Mouse (Mus musculus) CD8-positive naive resting alpha-beta T cell, adult 2 months (primary cell): ENCODE measurements around the gene Ccl8.

Source experiments
- DNase-seq, 2 experiments: peaks; one replicate each; pipeline ENCODE4 v3.0.0; 2022; ENCODE audit warnings: low read depth in 2 of 2, low spot score in 2 of 2

The Ccl8 gene

DNA sequence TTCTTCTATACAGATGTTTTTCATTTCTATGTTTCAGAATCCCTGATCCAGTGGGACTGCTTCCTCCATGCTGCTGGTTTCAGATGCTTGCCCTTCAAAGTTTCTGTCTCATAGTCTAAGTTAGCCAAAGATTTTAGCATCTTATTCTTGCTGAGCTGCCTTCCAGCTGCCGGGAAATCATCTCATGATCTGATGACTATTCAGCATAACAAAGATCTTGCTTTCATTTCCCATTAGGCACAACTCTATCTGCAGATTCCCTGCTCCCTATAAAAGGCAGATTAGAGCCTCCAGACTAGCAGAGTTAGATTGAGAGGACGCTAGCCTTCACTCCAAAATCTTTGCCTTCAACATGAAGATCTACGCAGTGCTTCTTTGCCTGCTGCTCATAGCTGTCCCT lies at the start of gene Ccl8:
Gene Ccl8, plus strand, starts transcription at position 301 of the 400 bp plus-strand sequence.
- no peak for DNase-seq

DNA sequence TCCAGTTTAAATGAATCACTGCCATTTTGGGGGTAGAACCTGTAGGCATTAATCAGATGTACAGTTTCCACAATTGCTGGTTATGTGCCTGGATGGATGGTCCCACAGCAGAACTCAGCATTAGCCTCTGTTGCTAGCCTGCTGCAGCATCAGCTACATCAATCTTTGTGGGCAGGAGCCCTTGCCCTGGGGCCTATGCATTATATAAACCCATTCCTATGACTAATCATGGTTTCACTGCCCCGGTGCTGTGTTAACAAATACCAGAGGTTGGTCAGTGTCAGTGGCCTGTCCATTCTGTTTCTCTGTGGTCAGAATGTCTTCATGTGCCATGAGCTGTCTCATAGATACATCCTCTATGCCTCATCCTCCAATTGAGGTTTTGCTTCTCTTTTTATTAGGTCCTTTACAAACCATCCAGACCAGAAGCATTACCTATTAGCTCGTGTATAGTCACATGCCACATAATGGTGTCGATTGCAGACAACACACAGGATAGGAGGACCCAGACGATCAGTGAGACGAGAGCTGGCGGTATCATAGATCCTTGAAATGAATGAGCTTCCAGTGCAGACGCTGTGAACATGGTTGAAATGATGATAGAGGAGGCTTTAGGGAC lies 47.9 kb upstream of the Ccl8 start:
- DNase-seq, result no peak

DNA sequence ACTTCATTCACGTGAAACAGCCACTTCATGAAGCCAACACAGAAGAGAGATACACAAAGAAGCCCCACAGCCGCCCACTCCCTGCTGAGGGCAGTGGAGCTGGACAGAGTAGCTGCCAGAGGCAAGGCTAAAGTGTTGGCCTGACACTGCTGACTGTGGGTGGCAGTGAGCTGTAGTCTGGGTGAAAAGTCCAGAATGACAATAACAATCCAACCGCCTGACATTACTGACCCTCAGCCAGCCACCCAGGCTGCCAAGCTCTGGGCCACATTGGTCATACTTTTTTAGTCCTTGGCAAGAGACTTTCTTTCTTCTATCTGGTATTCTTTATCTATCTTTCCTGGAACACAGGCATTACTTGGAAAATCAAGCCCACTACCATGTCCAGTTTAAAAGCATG lies 43.9 kb upstream of the Ccl8 start:
- DNase-seq, result no peak

DNA sequence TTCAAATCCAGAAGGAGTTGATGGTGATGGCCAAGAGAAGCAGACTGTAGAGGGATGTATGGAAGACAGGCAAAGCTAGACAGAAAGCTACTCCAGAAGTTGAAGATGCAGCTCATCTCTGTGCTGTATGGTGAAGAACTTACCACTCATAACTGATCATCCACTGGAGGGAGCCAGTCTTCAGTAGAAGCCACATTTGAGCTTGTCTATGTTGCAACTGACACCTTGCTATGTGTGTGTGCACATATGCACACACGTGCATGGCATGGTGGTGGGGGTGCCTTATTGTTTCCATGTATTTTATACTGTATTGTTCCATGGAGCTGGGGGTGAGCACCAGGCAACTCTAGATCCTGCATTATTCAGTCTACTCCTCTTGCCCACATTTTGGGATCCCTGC lies 42.6 kb upstream of the Ccl8 start:
- DNase-seq, result no peak

DNA sequence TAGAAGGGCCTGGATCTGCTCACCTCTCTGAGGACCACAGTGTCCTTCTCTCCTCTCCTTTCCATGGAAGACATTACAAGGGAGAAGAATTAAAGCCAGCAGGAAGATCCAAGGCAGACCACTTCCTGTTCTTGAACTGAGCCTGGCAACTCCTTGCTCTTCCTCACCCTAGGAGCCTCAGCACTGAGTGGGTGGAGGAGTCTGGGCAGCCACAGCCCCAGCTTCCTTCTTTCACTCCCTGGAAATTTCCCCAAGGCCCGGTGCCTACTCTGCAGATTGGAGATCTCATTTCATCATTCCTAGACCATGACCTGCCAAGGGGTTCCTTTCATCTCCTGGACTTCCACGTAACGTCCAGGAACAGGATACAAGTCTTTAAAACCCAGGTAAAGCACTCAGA lies 42.0 kb upstream of the Ccl8 start:
- DNase-seq, result no peak

DNA sequence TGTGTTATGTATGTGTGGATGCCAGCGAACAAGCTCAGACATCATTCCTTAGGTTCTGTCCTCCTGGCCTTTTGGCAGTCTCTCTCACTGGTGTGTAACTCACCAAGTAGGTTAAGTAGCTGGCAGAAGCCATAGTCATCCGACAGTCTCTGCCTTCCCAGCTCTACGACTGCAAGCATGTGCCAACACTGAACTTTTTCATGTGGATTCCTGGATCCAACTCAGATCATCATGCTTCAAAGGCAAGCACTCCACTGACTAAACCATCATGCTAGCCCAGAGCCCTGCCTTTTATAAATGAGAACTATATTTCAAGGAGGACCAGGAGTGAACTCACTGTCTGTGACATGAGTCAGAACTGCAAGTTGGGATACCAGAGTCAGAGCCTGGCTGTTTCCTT lies 41.3 kb upstream of the Ccl8 start:
- no peak for DNase-seq

DNA sequence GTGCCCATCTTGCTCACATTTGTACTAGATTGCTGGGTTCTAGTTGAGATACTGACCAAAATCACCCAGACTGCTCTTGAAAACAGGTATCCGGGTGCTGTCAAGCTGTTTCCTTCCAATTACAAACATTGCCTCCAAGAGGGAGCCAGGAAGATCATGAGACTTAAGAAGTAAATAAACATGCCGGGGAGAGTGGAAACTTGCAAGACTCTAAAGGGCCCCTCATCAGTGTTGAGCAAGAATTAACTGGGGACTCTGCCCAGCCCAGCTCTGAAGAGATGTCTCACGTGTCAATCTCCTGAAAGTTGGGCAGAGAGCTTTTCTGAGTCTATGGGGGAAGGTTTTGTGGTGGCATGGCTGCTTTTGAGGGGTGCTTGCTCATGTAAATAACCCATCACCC lies 38.0 kb upstream of the Ccl8 start:
- no peak for DNase-seq

DNA sequence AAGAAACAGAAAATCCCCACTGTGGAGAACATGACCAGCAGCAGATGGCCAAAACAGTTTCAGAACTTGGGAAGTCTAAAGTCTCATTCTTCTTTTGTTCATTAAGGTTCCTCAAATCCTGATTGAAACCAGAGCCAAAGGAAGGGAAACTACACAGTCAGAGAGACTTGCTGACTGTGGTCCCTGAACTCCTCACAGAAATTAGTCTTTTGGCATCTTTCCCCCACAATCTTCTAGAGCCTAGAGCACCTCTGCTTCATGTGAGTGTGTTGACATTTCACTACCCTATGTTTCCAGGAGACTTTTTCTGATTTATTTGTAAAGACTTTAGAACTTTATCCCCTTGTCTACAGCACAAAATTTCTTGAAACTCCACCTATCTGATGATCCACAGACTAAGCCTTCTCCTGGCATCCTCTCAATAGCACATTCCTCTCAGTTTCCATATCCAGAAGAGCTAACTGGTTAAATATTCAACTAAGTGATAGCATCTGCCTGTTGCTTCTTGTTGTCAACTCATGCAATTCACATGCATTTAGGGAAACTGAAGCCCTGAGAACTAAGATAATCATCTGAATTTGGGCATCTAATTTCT lies 36.8 kb upstream of the Ccl8 start:
- no peak for DNase-seq

DNA sequence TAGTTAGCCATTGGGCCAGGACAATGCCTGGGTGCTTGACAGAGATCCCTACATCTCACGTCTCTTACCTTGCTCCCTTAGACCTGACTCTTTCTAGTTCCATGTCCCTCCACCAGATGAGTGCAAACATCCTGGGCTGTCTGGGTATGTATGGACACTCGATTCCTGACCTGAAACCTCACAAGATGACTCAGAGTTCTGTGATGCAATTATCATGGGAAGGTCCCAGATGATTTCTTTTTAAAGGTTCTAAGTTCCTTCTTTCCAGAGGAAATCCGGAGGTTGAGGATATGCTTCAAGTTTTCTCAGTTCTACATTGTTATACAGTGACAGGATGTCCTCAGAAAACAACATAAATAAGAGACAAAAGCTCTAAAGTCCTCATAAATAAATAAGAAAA lies 34.1 kb upstream of the Ccl8 start:
- DNase-seq, result no peak

DNA sequence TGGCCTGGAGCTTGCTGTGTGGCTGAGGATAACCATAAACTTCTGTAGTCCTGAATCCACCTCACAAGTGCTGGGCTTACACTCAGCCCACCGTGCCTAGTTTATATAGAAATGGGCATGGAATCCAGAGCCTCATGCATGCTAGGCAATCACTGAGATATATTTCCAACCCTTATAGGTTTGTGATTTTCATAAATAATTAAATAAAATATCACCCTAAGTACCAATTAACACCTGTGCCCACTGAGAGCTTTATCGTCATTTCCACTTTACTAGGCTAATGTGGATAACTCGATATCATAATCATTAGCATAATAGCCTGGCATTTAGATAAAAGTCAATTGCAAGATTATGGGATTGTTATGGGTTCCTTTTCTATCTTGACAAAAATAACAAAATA lies 30.6 kb upstream of the Ccl8 start:
- DNase-seq, result no peak

DNA sequence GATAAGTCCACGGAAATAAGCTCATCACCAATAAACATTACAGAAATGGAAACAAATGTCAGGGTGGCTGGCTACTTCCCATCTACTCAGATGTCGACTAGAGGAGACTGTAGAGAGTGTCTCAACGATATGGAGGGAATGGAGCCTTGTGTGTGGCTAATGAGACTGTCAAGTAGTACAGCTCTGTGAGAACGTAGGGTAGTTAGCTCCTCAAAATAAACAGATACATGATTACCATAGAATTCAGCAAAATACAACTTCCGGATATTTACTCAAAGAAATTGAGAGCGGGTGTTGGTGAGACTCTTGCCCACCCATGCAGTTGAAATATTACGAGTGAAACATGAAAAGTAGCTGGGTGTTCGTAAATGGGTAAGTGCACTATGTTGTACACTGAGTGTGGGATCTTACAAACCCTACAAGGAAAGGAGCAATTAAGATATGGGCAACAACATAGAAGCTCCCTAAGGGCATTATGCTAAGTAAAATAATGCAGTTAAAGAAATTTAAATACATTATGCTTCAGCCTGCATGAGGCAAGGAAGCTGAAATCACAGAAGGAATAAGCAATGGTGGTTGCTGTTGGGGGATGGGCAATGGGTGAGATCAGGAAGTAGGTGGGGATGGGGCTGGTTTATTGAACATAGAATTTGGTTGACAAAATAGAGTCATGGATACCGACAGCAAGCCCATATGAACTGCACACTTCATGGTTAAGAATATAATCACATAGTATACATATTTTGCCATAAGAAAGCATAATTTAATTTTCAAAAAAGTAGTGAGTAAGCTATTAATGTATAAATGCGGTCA lies 15.3 kb upstream of the Ccl8 start:
- no peak for DNase-seq

DNA sequence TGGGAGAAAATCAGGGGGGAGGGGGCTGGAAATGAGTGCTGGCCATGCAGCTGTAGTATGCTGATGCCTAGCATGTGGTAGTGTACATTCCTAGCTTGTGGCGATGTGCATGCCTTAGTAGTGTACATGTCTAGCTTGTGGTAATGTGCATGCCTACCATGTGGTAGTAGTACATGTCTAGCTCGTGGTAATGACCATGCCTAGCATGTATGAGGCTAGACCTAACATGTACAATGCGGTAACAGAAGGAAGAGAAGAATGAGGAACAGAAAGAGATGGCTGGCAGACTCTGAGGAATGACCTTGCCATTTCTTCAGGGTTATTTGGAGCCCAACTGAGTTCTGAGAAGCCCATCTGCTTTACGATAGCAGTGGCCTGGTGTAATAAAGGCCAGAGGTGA lies 13.9 kb upstream of the Ccl8 start:
- DNase-seq, result no peak

DNA sequence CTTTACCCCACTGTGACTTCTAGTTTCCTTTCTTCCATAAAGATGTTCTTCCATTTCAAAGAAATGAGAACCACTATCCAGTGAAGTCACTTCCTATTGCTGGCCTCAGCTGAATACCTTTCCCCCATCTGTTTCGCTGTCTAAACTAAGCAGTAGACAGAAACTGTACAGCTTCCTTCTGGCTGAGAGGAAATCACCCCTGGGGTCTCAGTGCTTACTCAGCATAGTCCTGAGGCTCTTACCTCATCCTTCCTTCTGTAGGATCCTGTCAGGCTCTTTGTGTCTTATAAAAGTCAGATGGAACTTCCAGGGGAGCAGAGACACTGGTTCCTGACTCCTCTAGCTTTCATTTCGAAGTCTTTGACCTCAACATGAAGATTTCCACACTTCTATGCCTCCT lies 13.5 kb upstream of the Ccl8 start, which contains the start of gene Ccl12:
Gene Ccl12, plus strand, starts transcription at position 317 of the 400 bp plus-strand sequence.
- no peak for DNase-seq

DNA sequence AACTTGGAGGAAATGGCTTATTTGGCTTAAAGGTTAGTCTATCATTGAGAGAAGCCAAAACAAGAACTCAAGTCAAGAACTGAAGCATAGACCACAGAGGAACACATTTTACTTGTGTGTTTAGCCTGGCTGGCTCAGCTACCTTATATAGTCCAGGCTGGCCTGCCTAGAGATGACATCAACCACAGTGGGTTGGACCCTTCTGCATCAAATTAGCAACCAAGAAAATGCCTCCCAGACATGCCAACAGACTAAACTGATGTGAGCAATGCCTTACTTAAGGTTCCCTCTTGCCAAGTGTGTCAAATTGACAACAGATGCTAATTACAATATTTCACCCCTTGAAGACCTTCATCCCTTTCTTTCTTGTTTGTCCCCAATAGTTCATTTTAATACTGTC lies 5.4 kb upstream of the Ccl8 start:
- no peak for DNase-seq

DNA sequence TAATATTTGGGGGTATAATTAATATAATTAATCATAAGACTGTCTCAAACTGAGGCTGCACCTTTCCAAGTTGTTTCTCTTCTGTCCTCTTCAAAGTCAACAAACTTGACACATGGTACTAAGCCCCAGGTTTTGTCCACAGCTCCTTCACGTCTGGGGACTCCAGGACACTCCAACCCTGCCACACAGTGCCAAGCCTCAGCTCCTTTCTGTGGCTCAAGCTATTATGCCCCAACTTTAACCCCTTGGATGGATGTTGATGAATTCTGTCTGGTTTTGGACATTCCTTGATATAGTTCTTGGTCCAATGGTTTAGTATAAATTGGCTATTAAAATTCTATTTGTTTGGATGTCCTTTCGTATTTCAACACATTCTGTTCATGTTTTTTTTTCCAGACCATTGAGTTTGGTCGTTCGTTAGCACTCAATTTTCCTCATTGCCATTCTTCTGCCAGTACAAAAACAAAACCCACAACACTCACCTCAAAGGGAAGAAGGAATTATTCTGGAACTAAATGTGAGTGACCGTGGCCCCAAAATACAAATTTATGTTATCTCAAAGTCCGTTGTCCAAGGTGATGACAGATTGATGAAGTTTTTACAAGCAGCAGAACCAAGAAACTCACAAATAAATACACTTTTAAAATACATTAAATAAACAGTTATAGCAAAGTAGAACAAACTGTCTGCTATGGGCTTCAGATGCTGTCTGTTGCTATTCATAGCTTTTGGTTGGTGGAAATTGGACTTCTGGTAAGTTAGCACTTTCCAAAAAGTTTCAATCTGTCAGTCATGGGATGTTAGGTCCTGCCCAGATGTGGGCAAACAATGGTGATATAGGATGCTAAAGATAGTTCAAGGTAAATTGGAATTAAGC lies 4.4 kb upstream of the Ccl8 start:
- DNase-seq, result no peak

DNA sequence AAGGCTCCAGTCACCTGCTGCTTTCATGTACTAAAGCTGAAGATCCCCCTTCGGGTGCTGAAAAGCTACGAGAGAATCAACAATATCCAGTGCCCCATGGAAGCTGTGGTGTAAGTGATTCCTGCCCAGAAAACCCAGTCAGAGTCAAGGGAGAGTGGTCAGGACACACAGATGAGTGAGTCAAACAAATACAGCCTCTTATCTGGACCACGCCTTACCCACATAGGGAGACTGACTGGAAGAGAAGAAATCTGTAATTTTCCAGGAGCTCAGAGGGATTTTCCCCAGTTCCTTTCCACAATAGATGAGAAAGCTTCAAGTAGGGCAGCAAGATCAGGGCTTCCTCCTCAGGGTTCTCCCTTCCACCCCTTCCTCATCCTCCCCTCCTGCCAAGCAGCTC lies 1.1 kb downstream of the Ccl8 start:
- DNase-seq, result no peak

DNA sequence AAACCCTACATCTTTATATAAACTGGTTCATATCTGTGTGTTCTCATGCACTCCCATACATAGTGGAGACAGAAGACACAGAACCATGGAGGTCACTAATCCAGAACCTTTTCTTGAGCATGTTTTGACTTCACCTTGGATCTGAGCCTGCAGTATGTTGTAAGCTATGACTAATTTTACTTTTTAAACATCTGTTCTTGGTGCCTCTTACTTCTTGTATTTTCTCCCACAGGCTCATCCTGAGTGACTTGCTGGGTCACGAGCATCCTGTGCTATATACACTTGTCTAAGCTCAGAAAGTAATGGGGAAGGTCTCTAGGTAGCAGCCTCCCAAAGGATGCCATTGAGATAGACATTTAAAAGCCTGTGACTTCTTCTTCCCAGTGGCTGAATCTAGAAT lies 18.0 kb downstream of the Ccl8 start:
- no peak for DNase-seq

DNA sequence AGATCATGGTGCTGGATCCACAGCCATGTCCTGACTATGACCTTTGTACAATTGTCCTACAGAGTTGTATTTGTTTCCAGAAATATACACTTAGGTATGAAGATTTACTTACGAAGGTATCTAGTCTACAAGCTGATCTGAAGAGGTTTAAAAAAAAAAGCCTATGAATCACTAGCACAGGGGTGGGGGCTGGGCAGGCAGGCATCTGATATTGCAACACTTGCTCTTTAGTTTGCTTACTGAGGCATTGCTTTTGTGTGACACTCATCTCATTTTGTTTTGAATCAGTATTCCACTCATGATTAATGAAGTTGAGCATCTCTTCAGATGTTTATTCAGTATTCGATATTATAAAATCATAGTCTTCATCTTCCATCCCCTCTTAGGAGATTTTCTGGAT lies 21.2 kb downstream of the Ccl8 start:
- no peak for DNase-seq

DNA sequence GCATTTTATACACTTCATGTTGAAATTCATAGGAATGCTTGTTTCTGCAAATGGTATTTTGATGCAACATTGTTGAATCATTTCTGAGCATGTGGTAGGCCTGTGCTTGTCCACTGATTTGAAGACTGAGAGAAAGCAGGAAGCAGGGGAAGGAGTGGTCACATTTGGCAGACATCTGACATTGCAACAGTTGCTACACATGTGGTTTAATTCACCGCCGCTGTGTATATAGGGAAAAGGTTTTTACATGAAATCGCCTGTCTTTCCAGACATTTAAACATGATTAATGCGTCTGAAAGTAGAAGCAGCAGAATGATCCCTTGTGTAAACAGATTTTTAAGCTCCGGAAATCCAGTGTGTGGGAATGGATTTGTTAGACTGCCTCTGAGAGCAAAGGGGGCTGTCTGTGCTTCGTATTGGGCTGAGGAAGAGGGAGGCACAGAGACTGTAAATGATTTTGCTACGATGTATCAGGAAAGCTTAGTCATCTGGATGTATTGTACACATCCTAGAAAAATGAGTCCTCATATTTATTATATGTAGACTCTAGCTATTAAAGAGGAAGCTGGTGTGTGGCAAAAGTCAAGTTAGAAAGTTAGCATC lies 24.6 kb downstream of the Ccl8 start:
- no peak for DNase-seq

DNA sequence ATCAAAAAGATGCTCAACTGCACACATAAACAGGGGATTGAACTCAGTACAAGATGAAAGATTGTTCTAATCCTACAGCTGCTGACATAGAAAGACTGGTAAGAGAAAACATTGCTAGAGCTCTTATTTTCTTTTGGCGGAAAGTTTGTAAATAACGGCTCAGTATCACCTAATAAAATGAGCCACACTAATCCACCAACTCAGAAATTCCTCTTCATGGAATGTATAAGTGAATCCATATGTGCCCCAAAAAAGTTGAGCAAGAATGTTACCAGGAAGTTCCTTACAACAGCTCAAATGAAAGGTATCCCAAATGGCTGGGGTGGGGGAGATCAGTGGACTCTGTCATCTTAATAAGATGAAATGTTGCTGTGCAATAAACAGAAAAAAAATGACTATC lies 44.1 kb downstream of the Ccl8 start:
- no peak for DNase-seq

DNA sequence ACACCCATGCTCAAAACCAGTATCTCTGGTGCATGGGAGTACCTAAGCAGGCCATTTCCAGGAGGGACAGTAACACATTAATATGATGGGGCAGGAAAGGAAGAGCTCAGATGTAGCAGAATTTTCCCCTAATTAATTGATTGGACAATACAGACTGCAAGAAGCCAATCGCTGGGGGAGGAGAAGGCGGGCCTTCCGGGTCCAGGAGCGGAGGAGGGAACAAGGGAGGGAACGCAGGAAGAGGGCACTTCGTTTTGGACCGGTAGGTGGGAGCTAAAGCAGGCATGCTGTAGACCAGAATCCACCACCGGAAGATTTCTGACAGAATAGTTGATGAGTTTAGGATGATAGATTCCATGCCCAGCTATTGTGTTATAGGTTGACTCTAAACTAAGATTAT lies 48.3 kb downstream of the Ccl8 start:
- no peak for DNase-seq
